Mouse (Mus musculus): ENCODE results near the gene Pacs1.
A peak's percentile ranks its signal among the peaks of the same experiment; 100 is the strongest.
"Not testable (repeated sequence)": the region's sequence is repeated elsewhere in the genome, so short reads cannot be mapped to it uniquely, and the experiment has no call there.

Gene Pacs1

DNA sequence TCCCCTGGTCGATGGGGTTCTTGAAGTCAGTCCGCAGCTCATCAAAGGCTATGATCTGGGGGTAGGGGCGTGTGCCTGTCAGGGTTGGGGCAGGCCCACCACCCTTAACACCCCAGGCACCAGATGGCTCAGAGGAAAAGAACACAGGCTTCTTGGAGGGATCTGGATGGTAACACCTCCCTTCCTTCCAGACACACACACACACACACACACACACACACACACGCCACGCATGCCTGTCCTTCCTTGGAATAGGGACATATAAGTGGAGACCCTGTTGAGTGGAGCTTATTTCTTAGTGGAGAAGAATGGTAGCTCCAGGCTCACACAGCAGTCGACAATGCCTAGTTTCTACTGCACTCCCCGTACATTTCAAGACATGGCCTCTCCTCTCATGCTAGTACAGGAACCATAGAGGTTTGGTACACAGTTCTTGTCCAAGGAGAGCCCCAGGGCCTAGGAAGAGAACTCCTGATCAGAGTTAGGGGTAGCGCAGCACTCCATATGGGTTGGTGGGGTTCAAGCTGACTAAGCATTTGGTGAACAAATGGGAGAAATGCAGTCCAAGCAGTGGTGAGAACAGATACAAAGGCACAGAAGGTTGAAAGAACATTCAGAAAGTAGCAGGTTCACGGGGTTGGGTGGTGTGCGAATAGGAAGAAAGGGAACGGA lies 178.0 kb downstream of the Pacs1 start:
- no peak for DNase-seq

- peak; percentile 96 for DNase-seq
Observed at GRCm38 (mm10) chr19:5094243-5094632, 178.7 kb downstream of the Pacs1 start.

GRCm38 (mm10) chr19:5093481-5094242 lies 179.3 kb downstream of the Pacs1 start:
- no peak for DNase-seq

DNA sequence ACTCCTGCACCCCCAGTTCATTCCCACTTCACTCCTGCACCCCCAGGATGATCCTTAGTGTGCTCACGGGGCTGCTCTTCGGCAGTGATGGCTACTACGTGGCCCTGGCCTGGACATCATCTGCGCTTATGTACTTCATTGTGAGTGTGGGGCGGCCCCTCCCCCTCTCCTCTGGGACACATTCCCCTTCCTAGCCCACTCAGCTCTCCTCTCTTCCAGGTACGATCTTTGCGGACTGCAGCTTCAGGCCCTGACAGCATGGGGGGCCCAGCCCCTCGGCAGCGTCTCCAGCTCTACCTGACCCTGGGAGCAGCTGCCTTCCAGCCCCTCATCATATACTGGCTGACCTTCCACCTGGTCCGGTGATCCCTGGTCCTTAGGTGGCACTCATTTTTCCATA lies 180.8 kb downstream of the Pacs1 start:
- DNase-seq = no peak

DNA sequence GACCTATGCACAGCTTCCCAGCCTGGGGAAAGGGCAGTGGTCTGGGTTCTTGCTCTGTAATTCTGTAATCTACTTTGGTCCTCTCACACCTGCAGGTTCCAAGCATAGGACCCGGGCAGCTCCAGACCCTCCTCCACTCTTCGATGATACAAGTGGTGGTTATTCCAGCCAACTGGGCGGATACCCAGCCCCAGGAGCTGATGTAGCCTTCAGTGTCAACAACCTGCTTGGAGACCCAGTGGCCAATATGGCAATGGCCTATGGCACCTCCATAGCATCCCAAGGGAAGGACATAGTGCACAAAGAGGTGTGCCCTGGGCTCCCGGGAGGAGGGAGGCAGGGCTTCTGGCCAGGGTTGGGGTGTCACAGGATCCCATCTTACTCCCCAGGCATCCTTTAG lies 183.6 kb downstream of the Pacs1 start:
- no peak for DNase-seq

GRCm38 (mm10) chr19:5087884-5088728 lies 184.8 kb downstream of the Pacs1 start, which contains the start of gene Yif1a:
Gene Yif1a (plus strand): TSS chr19:5088538.
- DNase-seq = peak; percentile 98

DNA sequence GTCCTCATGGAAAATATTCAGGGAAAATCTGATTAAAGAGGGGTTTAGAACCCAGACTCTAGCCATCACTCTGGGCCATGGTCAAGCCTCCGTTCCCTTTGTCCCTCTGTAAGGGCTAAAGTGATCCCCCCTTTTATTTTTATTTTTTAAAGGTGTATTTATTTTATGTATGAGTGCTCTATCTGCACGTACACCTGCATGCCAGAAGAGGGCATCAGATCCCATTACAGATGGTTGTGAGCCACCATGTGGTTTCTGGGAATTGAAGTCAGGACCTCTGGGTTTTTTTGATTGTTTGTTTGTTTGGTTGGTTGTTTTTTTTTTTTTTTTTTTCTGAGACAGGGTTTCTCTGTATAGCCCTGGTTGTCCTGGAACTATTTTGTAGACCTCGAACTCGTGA lies 186.4 kb downstream of the Pacs1 start:
- DNase-seq = not testable (repeated sequence)

DNA sequence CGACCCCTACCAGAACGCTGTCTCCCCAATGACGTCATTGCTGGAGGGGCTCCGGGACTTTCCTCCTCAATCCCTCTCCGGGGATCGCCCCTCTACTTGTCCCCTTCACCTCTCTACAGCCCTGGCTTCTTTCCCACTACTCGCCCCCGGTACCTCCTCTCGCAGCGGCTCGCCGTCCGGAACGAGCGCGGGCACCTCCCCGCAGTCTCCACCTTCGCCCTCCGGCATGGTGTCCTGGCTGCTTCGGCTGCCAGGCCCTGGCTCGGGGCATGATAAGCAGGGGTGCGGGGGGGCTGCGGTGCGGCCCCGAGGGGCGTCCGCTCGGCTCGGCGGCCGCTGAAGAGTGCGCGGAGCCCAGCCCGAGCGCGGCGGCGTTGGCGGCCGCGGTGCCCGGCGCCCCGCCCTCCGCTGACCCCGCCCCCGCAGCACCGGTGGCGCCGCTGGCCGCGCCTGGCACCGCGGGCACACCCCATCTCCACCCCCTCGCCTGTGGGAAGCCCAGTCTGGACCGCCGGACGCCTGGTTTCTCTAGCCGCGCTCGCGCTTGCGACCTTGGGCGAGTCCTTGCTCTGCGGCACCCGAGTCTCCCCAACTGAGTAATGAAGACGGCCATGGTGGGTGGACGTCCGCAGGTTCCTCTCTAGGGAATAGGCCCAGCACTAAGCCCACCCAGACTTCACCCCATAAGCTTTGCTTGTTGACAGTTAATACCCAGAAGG lies 187.6 kb downstream of the Pacs1 start, which contains the start of gene Tmem151a:
Gene Tmem151a, minus strand, starts transcription at position 387 of the 719 bp plus-strand sequence.
- no peak for DNase-seq

- no peak for DNase-seq
Observed at GRCm38 (mm10) chr19:5084834-5085144, 188.1 kb downstream of the Pacs1 start.

DNA sequence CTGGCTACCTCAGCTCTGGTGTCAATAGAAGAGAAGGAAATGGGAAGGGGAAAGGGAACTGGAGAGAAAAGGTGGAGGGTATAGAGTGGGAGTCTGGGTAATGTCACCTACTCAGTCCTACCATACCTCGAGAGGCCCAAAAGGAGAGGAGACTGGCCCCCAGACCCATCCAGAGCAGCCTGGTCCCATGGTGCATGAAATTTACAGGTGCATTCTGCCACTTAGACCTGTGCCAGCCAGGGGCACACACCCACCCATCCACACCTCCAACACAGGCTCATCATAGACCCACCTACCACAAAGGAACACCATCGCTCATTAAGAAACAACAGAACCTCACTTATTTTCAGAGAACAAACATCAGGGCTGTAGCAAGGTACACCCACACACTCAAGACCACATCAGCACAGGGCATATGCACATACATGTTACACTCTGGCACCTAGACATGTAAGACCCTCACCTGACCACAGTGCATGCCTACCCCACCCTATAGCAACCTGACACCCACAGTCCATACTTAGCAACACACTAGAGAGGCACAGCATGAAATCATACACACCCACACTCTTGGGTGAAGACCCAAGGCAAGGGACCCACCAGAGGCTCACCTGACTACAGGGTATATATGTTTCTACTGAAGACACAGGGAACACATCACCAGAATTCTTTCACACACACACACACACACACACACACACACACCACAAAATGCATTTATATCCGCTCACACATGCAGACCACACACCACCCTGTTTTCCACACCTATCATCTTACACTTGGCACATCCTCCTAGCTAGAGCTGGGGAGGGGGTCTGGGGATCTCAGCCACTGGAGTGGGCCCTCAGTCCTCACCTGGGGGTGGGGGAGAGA lies 188.7 kb downstream of the Pacs1 start:
- DNase-seq = no peak

Measured in lung, postnatal 10 days (tissue).